Comparison of ENCODE assay signal across 3 mouse cellular contexts in the genomic region with DNA sequence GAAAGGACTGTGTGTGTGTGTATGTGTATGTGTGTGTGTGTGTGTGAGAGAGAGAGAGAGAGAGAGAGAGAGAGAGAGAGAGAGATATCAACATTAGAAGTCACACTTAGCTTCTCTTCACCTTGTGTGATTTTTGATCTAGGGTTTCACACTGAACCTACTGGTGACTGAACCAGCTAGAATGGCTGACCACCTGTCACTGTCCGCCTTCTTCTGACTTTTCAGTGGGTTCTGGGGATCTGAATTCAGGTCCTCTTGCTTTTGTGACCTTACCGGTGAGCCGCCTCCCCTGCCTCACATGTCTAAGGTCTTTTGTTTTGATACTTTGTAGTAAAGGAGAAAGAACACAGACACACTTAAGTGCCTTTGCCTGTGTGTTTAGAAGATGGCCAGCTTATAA.
"Had no signal": no experiment of that assay in that cellular context is flagged by ENCODE, and none has a peak within 500 bp of the region (broad histone marks: within the 10 kb centered on the region; RNA-seq: fewer than 3 reads in every experiment).

No protein-coding gene starts in this region.

- H3K9ac ChIP-seq: limb, embryonic 13.5 days; neural tube, embryonic 12.5 days had no signal

- H3K27ac ChIP-seq: limb, embryonic 13.5 days; midbrain, embryonic 10.5 days; neural tube, embryonic 12.5 days had no signal

- H3K4me2 ChIP-seq: neural tube, embryonic 12.5 days had no signal

- H3K4me3 ChIP-seq: limb, embryonic 13.5 days; midbrain, embryonic 10.5 days; neural tube, embryonic 12.5 days had no signal

- H3K27me3 ChIP-seq: limb, embryonic 13.5 days; neural tube, embryonic 12.5 days had no signal

- H3K9me3 ChIP-seq: limb, embryonic 13.5 days; midbrain, embryonic 10.5 days; neural tube, embryonic 12.5 days had no signal

- H3K36me3 ChIP-seq: limb, embryonic 13.5 days; neural tube, embryonic 12.5 days had no signal
